Mouse (Mus musculus) spleen, adult 18-20 months (tissue): Measurements from ENCODE around the gene Fbxl8.
"Not testable (repeated sequence)": the region's sequence is repeated elsewhere in the genome, so short reads cannot be mapped to it uniquely, and the experiment has no call there.

Source experiments
- DNase-seq, 2 experiments: peaks; one replicate each; pipeline ENCODE4 v3.0.0; 2022; ENCODE audit warnings: mixed read lengths in 2 of 2

The Fbxl8 gene

GRCm38 (mm10) chr8:105264024-105264982, at the start of gene Fbxl8, which contains the start of gene Tradd:
Gene Fbxl8, plus strand, starts transcription at chr8:105264648.
Gene Tradd, minus strand, starts transcription at chr8:105264609.
- peak; percentile 71 to 77 for DNase-seq

GRCm38 (mm10) chr8:105217926-105218522, 46.4 kb upstream of the Fbxl8 start:
- peak in 1 of 2 experiments; percentile 2 for DNase-seq

GRCm38 (mm10) chr8:105223850-105224249, 40.6 kb upstream of the Fbxl8 start:
- DNase-seq, result no peak

GRCm38 (mm10) chr8:105224413-105225271, 39.8 kb upstream of the Fbxl8 start, which contains the start of gene D230025D16Rik:
Gene D230025D16Rik, plus strand, starts transcription at chr8:105225145.
- DNase-seq, result peak; percentile 89 to 96

- DNase-seq, result no peak
These were observed 39.2 kb upstream of the Fbxl8 start for GRCm38 (mm10) chr8:105225272-105225593.

- DNase-seq, result no peak
These were observed 38.5 kb upstream of the Fbxl8 start for GRCm38 (mm10) chr8:105225917-105226316.

GRCm38 (mm10) chr8:105231503-105232320, 32.7 kb upstream of the Fbxl8 start:
- no peak for DNase-seq

- DNase-seq, result not testable (repeated sequence)
These were observed 32.1 kb upstream of the Fbxl8 start for GRCm38 (mm10) chr8:105232321-105232693.

- no peak for DNase-seq
These were observed 31.1 kb upstream of the Fbxl8 start for GRCm38 (mm10) chr8:105233126-105233935.

GRCm38 (mm10) chr8:105235206-105235605, 29.2 kb upstream of the Fbxl8 start:
- DNase-seq, result no peak

- DNase-seq, result no peak
These were observed 26.9 kb upstream of the Fbxl8 start for GRCm38 (mm10) chr8:105237442-105238142.

GRCm38 (mm10) chr8:105241016-105241415, 23.4 kb upstream of the Fbxl8 start:
- no peak for DNase-seq

GRCm38 (mm10) chr8:105251954-105252353, 12.5 kb upstream of the Fbxl8 start:
- no peak for DNase-seq

GRCm38 (mm10) chr8:105252680-105253537, 11.5 kb upstream of the Fbxl8 start:
- no peak for DNase-seq

GRCm38 (mm10) chr8:105253766-105254151, 10.7 kb upstream of the Fbxl8 start:
- no peak for DNase-seq

GRCm38 (mm10) chr8:105254152-105254965, 10.1 kb upstream of the Fbxl8 start:
- DNase-seq, result peak; percentile 79 to 94

GRCm38 (mm10) chr8:105254966-105255350, 9.5 kb upstream of the Fbxl8 start, which contains the start of gene B3gnt9:
Gene B3gnt9, minus strand, starts transcription at chr8:105255153.
- DNase-seq, result peak in 1 of 2 experiments; percentile 43

GRCm38 (mm10) chr8:105257318-105258114, 6.9 kb upstream of the Fbxl8 start:
- no peak for DNase-seq
